Mouse (Mus musculus): ENCODE measurements around the gene Rtf1.

- TF ChIP-seq CTCF (IDR thresholded peaks at IDR 0.05; ENCODE audit: low read depth) (peak; percentile 27; the same call in 1 of the 2 replicates), EP300 (IDR thresholded peaks at IDR 0.05; ENCODE audit: low read depth) (no peak)
Measured at GRCm38 (mm10) chr2:119692003-119692701, 17.3 kb downstream of the Rtf1 start.
